Mouse (Mus musculus) myocyte (in vitro differentiated cells): Measurements from ENCODE around the gene Tbrg4.
A peak's percentile ranks its signal among the peaks of the same experiment; 100 is the strongest.

Experiments
- E2F4 ChIP-seq: IDR thresholded peaks from one replicate; pipeline ENCODE4 v1.6.1; 2011; ENCODE audit warnings: mild to moderate bottlenecking, control low read depth, moderate library complexity; ENCODE audit not compliant: insufficient read depth
- MAX ChIP-seq: IDR thresholded peaks from one replicate; pipeline ENCODE4 v1.6.1; 2011; ENCODE audit warnings: low read depth, mild to moderate bottlenecking, control low read depth
- MYOD1 ChIP-seq, 3 experiments: IDR thresholded peaks; one replicate each; pipeline ENCODE4 v1.6.1; 2011; ENCODE audit warnings: control low read depth in 2 of 3, low read depth in 2 of 3, mild to moderate bottlenecking in 2 of 3, moderate library complexity in 1 of 3; ENCODE audit not compliant: insufficient read length in 2 of 3, control insufficient read depth in 1 of 3
- MYOG ChIP-seq, 3 experiments: IDR thresholded peaks; one replicate each; pipeline ENCODE4 v1.6.1; 2011; ENCODE audit warnings: control low read depth in 2 of 3, low read depth in 2 of 3, mild to moderate bottlenecking in 2 of 3; ENCODE audit not compliant: insufficient read length in 2 of 3, control insufficient read depth in 1 of 3, insufficient read depth in 1 of 3
- POLR2A ChIP-seq: IDR thresholded peaks from one replicate; pipeline ENCODE4 v1.6.1; 2011; ENCODE audit warnings: low read depth, mild to moderate bottlenecking, control low read depth, moderate library complexity; ENCODE audit not compliant: insufficient read length
- SRF ChIP-seq: IDR thresholded peaks from one replicate; pipeline ENCODE4 v1.6.1; 2011; ENCODE audit warnings: low read depth; ENCODE audit not compliant: control insufficient read depth, insufficient read length
- TCF12 ChIP-seq: IDR thresholded peaks from one replicate; pipeline ENCODE4 v1.6.1; 2011; ENCODE audit warnings: mild to moderate bottlenecking, control low read depth; ENCODE audit not compliant: poor library complexity, insufficient read depth, severe bottlenecking

GRCm38 (mm10) chr11:6644566-6644965, 18.7 kb upstream of the Tbrg4 start:
- TF ChIP-seq MYOG (IDR thresholded peaks at IDR 0.05; ENCODE audit: control insufficient read depth in 1 of 3, insufficient read depth in 1 of 3, insufficient read length in 2 of 3, low read depth in 2 of 3) (peak in 2 of 3 experiments; percentile 51 to 53), POLR2A (no peak), MYOD1 (IDR thresholded peaks at IDR 0.05; ENCODE audit: control insufficient read depth in 1 of 3, insufficient read length in 2 of 3, low read depth in 2 of 3) (peak in 2 of 3 experiments; percentile 38 to 54), TCF12 (no peak), E2F4 (no peak), SRF (no peak), MAX (no peak)
